In genomic region chr5:100820483-100821184, GRCm38 (mm10) we compare ENCODE assay signal across 7 mouse cellular contexts. TPM values are rescaled to one million over a fixed set of nuclear protein-coding genes. Genes with fewer than 3 reads are reported as not detected.
A peak's percentile ranks its signal among the peaks of the same experiment; 100 is the strongest.
DNase-seq lines count a peak whose midpoint lies in the region; ATAC-seq and TF ChIP-seq lines count a peak whose summit lies in the region.

Abraxas1 (minus strand) TSS chr5:100820965.

- no peaks in the 10 kb centered on the region for H3K9me3 ChIP-seq in embryonic facial prominence, embryonic 11.5 days (replicated peaks; ENCODE audit: control insufficient read depth, low read length)
- H3K9me3 ChIP-seq in limb, embryonic 11.5 days (ENCODE audit: control insufficient read depth, low read length): no peaks in the 10 kb centered on the region
- no peaks in the 10 kb centered on the region for H3K9me3 ChIP-seq in midbrain, embryonic 13.5 days

- peak; percentile 70; the same call in 1 of the 2 replicates for TF ChIP-seq POLR2A in small intestine, adult 2 months (IDR thresholded peaks at IDR 0.05; ENCODE audit: low read depth, low read length)

- H3K36me3 ChIP-seq in embryonic facial prominence, embryonic 11.5 days (replicated peaks; ENCODE audit: control insufficient read depth, insufficient read depth, low read depth, low read length): no peaks in the 10 kb centered on the region; the same call in 1 of the 2 replicates
- H3K36me3 ChIP-seq in limb, embryonic 11.5 days (ENCODE audit: control insufficient read depth, insufficient read depth, low read length): 0 out of 2 replicates have a peak, but pooled peaks cover 2% of the 10 kb centered on the region
- peaks cover 5% of the 10 kb centered on the region for H3K36me3 ChIP-seq in midbrain, embryonic 13.5 days
- H3K36me3 ChIP-seq in small intestine, adult 2 months (ENCODE audit: control insufficient read depth, insufficient read depth, low read length): peaks cover 6% of the 10 kb centered on the region; the same call in 1 of the 2 replicates

- peak; percentile 88 for ATAC-seq in embryonic facial prominence, embryonic 11.5 days (replicated peaks; ENCODE audit: insufficient number of reproducible peaks, low FRiP score, low TSS enrichment, low read depth)
- peak; percentile 93 for ATAC-seq in limb, embryonic 11.5 days (ENCODE audit: insufficient number of reproducible peaks, low FRiP score, low TSS enrichment, low read depth)
- peak; percentile 98 for ATAC-seq in midbrain, embryonic 13.5 days

- peak; percentile 91 for DNase-seq in adrenal gland, postnatal 25 days
- peak; percentile 90 for DNase-seq in embryonic facial prominence, embryonic 11.5 days (ENCODE audit: low spot score)
- DNase-seq in heart, adult 11 months: peak; percentile 98
- DNase-seq in kidney, adult 18-20 months: peak; percentile 90
- peak; percentile 92 for DNase-seq in limb, embryonic 11.5 days (ENCODE audit: low spot score)

- H3K4me2 ChIP-seq in embryonic facial prominence, embryonic 11.5 days (ENCODE audit: low read depth, low read length): peak within 1 kb of the TSS; percentile 86
- peak within 1 kb of the TSS; percentile 65 for H3K4me2 ChIP-seq in limb, embryonic 11.5 days (ENCODE audit: low read depth, severe bottlenecking)
- peak within 1 kb of the TSS; percentile 84 for H3K4me2 ChIP-seq in midbrain, embryonic 13.5 days (replicated peaks)

- H3K9ac ChIP-seq in embryonic facial prominence, embryonic 11.5 days (replicated peaks; ENCODE audit: low read length): peak within 1 kb of the TSS; percentile 98
- H3K9ac ChIP-seq in limb, embryonic 11.5 days (ENCODE audit: low read length): peak within 1 kb of the TSS; percentile 96
- peak within 1 kb of the TSS; percentile 94 for H3K9ac ChIP-seq in midbrain, embryonic 13.5 days (replicated peaks)

- H3K4me3 ChIP-seq in embryonic facial prominence, embryonic 11.5 days (ENCODE audit: low read depth, low read length): peak within 1 kb of the TSS; percentile 81
- peak within 1 kb of the TSS; percentile 72 for H3K4me3 ChIP-seq in limb, embryonic 11.5 days (ENCODE audit: low read depth, low read length)
- peak within 1 kb of the TSS; percentile 86 for H3K4me3 ChIP-seq in midbrain, embryonic 13.5 days (replicated peaks)
- peak within 1 kb of the TSS; percentile 89 for H3K4me3 ChIP-seq in small intestine, adult 2 months (ENCODE audit: low read depth, low read length)

- H3K27me3 ChIP-seq in embryonic facial prominence, embryonic 11.5 days (ENCODE audit: control insufficient read depth, insufficient read depth, low read length): no peaks in the 10 kb centered on the region
- H3K27me3 ChIP-seq in limb, embryonic 11.5 days (ENCODE audit: control insufficient read depth, insufficient read depth, low read length): no peaks in the 10 kb centered on the region
- no peaks in the 10 kb centered on the region for H3K27me3 ChIP-seq in midbrain, embryonic 13.5 days
- no peaks in the 10 kb centered on the region for H3K27me3 ChIP-seq in small intestine, adult 2 months (ENCODE audit: control insufficient read depth, insufficient read depth, low read length)

- H3K4me1 ChIP-seq in embryonic facial prominence, embryonic 11.5 days (ENCODE audit: control insufficient read depth, insufficient read depth, low read length): no peaks in the 10 kb centered on the region
- no peaks in the 10 kb centered on the region for H3K4me1 ChIP-seq in limb, embryonic 11.5 days (ENCODE audit: control insufficient read depth, insufficient read depth, low read length)
- H3K4me1 ChIP-seq in midbrain, embryonic 13.5 days (replicated peaks): peaks cover 12% of the 10 kb centered on the region
- H3K4me1 ChIP-seq in small intestine, adult 2 months (ENCODE audit: control insufficient read depth, insufficient read depth, insufficient read length, low read length): peaks cover 2% of the 10 kb centered on the region

- H3K27ac ChIP-seq in embryonic facial prominence, embryonic 11.5 days (replicated peaks; ENCODE audit: low read depth, low read length): peak within 1 kb of the TSS; percentile 70
- peak within 1 kb of the TSS; percentile 80 for H3K27ac ChIP-seq in limb, embryonic 11.5 days (replicated peaks; ENCODE audit: low read depth, low read length)
- H3K27ac ChIP-seq in midbrain, embryonic 13.5 days: peak within 1 kb of the TSS; percentile 86
- H3K27ac ChIP-seq in small intestine, adult 2 months (ENCODE audit: insufficient read depth, low read depth, low read length): no peak within 1 kb of the TSS

- WGBS in embryonic facial prominence, embryonic 11.5 days: under 1% methylated on average over 63 of the region's 63 CpGs
- WGBS in limb, embryonic 11.5 days: under 1% methylated on average over 63 of the region's 63 CpGs
- under 1% methylated on average over 63 of the region's 63 CpGs for WGBS in midbrain, embryonic 13.5 days
- under 1% methylated on average over 63 of the region's 63 CpGs for WGBS in small intestine, adult 2 months

- no peak for TF ChIP-seq CTCF in small intestine, adult 2 months (IDR thresholded peaks at IDR 0.05; ENCODE audit: extremely low read depth, insufficient read length, insufficient replicate concordance, low read depth, low read length)

RNA-seq across cellular contexts. Expression of gene Abraxas1, which starts in this region (rescaled TPM):
- total RNA-seq in adrenal gland, postnatal 25 days (2021): 13.6 and 18.7 TPM in 2 replicates
- polyA plus RNA-seq in embryonic facial prominence, embryonic 11.5 days (2014; fragmentation: Nextera tagmentation; extraction: Ambion mirVana): 25.2 and 33.4 TPM in 2 replicates
- 31.1 and 31.2 TPM in 2 replicates for polyA plus RNA-seq in limb, embryonic 11.5 days (2014; fragmentation: Nextera tagmentation; extraction: Ambion mirVana)
- 17.3 and 17.7 TPM in 2 replicates for polyA plus RNA-seq in midbrain, embryonic 13.5 days (2015; fragmentation: Nextera tagmentation; extraction: Ambion mirVana)
- 0.63 and 0.95 TPM in 2 replicates for polyA plus RNA-seq in small intestine, adult 2 months (2012; rRNA removed)
